Mouse (Mus musculus): ENCODE measurements around the gene Gm20521.

The Gm20521 gene

DNA sequence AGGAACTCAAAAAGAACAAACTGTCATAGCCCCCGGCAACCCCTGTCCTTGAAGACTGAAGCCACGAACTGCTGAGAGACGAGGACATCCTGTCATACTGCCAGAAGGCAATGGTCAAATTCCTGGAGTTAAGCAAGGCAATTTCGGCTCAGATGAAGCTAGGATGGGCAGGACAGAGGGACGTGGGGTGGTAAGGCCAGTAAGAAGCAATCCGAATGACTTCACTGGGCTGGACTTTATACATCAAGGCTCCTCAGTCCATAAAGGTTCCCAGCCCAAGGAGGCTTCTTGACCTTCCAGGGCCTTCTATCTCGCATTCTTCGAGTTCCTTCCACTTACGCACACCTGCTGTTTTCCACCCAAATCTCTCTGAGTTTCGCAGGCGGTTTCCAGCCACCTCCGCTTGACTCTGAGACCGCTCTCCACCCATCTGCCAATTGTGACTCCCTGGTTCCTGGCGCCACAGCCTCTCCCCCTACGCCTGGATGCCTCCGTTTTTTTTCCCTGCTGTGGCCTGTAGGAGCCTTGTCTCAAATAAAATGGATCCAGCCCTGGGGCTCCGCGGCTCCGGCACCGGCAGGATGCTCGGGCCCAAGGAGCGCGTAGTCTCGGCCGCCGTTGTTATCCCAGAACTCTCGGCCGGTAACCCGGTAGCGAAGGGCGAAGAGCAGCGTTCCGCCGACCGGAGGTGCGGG is 7.2 kb upstream of the Gm20521 start:
- TF ChIP-seq GATA4 (IDR thresholded peaks at IDR 0.05; ENCODE audit: insufficient replicate concordance, low read length) = no peak

DNA sequence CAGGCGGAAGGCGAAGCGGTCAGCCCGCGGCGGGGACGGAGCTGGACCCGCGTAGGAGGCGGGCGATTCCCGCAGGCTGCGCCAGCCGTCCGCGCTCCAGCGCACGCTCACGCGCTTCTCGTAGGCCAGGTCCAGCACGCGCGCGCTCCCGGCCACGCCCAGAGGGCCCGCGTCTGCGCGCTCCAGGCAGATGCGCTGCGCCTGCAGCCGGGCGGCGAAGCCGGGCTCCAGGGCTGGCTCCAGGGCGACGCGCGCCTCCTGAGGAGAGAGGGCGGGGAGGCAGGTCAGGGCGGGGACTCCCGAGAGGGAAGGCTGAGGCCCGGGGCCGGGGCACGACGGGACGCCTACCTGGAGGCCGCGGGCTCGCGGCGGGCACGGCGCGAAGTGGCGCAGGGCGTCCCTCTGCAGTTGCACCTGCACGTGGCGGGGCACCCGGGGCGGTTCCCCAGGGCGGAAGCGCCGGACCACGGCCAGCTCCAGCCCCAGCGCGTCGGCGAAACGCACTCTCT is 6.6 kb upstream of the Gm20521 start:
- no peak for TF ChIP-seq GATA4 (IDR thresholded peaks at IDR 0.05; ENCODE audit: insufficient replicate concordance, low read length)

DNA sequence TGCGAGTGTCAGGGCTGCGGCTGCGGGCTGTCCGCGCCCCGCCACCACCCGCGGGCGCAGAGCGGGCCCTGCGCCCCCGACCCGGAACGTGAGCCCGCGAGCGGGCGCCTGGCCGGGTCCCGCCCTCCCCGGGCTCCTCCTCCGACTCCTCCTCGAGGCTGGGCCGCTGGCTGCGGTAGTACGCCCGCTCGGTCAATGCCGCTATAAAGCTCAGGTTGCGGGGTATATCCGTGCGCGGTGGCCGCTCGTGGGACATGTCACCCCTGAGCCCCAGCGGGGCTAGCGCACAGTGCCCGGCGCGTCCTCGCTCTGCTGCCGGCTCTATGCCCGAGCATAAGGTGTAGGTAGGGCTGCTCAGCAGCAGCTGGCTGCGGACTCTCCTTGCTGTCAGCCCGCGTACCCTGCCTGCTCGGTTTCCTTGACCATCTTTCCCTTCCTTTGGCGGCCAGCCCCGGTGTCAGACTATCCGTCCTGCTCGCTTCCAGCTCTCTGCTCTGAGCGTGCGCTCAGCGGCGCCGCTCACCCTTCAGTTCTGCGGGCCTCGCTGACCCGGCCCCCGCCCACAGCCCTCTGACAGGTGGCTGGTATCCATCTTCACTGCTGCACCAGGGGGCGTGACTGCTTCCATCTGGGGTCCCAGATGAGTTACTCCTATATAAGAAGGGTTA is 6.1 kb upstream of the Gm20521 start, which contains the start of gene Ppp1r3e:
Gene Ppp1r3e (minus strand): TSS at position 503 of the 668 bp plus-strand sequence.
- TF ChIP-seq GATA4 (IDR thresholded peaks at IDR 0.05; ENCODE audit: insufficient replicate concordance, low read length) = no peak

DNA sequence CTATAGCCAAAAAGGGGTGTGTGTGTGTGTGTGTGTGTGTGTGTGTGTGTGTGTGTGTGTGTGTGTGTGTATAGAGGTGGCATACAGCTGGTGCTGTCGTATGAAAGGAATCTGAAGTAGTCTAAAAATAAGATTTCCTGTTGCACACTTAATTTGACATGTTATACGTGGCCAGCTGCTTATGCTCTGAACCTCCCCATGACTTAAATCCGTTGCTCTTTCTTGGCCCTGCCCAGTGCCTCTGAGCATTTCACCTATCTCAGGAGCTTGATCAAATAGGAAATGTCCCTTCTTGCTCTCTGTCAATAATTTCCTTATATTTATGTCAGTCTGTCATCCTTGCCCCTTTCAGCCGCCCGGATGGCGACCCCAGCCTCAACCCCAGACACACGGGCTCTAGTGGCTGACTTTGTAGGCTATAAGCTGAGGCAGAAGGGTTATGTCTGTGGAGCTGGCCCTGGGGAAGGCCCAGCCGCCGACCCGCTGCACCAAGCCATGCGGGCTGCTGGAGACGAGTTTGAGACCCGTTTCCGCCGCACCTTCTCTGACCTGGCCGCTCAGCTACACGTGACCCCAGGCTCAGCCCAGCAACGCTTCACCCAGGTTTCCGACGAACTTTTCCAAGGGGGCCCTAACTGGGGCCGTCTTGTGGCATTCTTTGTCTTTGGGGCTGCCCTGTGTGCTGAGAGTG is 926 bp downstream of the Gm20521 start:
- no peak for TF ChIP-seq GATA4 (IDR thresholded peaks at IDR 0.05; ENCODE audit: insufficient replicate concordance, low read length)

DNA sequence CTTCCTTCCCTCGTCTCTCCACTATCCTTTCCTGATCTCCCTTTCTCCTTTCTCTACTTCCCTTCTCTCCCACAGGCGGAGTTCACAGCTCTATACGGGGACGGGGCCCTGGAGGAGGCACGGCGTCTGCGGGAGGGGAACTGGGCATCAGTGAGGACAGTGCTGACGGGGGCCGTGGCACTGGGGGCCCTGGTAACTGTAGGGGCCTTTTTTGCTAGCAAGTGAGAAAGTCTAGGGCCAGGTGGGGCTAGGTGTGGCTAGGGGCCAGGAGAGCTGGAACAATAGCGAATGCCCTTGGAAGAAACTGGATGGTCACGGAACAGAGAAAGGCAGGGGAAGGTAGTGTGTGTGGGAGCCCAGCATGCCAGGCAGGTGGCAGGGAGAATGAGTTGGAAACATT is 2.1 kb downstream of the Gm20521 start:
- TF ChIP-seq GATA4 (IDR thresholded peaks at IDR 0.05; ENCODE audit: insufficient replicate concordance, low read length) = no peak

DNA sequence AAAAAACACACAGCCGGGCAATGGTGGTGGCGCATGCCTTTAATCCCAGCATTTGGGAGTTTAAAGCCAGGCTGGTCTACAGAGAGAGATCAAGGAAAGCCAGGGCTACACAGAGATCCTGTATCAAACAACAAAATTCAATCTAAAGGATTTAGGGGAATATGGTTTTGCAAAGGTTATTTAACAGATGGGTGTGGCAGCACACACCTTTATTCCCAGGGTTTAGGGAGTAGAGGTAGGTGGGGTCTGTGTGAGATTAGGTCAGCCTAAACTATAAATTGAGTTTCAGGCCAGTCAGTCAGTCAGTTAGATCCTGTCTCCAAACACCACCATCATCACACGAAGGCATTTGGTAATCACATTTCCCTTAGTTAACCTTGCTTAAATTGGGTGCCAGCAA is 9.0 kb downstream of the Gm20521 start, which contains the start of gene Pabpn1:
Gene Pabpn1 (plus strand): TSS at position 301 of the 400 bp plus-strand sequence.
- TF ChIP-seq GATA4 (IDR thresholded peaks at IDR 0.05; ENCODE audit: insufficient replicate concordance, low read length) = no peak

DNA sequence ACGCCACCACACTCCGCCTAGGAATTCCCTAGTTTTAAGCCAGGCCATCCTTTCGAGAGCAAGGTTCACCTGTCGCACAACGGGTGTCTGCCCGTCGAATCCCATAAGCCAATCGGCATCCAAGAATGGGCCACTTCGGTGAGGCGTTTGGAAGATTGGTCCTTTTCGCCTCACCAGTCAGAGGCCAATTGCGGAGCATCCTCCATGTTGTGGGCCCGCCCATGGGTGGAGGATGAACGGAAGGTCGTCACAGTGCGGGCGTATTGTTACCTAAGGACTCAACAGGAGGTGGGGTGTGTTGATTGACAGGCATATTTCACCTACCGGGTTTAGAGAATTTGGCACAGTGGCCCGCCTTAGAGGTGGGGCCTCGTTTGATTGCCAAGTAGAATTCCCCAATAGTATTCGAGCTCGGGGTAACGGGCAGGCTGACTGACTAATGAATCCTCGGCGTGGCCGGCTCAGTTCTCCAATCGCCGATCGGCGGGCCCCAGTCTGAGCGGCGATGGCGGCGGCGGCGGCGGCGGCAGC is 10.5 kb downstream of the Gm20521 start:
- no peak; the same call in 1 of the 2 replicates for TF ChIP-seq GATA4 (IDR thresholded peaks at IDR 0.05; ENCODE audit: insufficient replicate concordance, low read length)

DNA sequence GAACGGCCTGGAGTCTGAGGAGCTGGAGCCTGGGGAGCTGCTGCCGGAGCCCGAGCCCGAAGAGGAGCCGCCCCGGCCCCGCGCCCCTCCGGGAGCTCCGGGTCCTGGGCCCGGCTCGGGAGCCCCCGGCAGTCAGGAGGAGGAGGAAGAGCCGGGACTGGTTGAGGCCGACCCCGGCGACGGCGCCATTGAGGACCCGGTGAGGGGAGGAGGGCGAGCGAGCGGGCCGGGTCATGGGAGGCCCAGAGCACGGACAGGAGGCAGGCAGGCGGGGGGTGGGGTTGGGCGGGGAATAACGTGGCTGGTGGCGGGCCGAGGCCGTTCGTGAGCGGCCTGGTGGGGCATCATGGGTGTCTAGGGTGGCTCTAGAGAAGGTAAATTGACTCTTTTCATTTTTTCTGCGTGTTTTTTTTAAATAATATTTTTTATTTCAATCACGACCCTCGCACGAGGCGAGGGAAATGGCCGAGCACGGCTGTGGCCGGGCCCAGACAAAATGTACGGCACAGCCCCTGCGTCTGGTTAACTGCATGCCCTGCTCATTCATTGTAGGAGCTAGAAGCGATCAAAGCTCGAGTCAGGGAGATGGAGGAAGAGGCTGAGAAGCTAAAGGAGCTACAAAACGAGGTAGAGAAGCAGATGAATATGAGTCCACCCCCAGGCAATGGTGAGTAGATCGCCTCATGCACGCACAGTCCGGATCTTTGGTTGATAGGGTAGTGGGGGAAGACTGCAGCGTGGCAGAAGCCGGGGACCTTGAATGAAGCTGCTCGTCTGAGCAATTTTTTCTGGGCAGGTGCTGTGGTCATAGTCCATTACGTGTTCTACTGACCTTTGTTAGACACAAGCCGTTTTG is 11.3 kb downstream of the Gm20521 start:
- TF ChIP-seq GATA4 (IDR thresholded peaks at IDR 0.05; ENCODE audit: insufficient replicate concordance, low read length) = no peak

DNA sequence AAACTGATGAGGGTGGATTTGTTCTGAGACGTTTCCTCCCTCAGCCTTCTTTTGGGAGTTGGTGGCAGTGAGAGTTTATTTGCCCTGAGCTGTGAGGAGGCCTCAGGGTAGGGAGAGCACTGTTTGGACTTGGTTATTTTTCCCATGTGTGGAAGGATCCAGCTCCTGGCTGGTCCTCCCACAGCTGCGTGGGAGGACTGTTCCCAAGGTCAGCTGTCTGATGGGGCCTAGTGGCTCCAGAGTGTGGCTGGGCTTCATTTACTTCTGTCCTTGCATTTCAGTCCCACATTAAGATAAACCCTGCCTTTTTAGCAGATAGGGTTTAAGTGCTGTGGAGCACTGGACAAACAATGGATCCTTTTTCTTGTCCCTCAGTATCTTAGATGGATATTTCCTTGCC is 14.2 kb downstream of the Gm20521 start:
- no peak for TF ChIP-seq GATA4 (IDR thresholded peaks at IDR 0.05; ENCODE audit: insufficient replicate concordance, low read length)

DNA sequence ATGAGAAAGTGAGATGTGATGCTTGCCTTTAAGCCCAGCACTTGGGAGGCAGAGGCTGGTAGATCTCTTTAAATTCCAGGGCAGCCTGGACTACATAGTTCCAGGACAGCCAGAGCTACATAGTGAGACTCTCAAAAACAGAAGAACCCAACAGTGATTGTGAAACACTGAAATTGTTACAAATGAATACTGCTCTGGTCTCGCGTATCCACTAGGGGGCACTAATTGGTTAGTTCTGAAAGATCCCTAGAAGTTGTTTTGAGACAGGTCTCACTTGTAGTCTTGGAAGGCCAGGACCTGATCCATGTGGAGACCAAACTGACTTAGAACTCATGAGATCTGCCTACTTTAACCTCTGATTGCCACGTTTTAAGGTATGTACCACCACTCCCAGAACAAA is 17.1 kb downstream of the Gm20521 start:
- TF ChIP-seq GATA4 (IDR thresholded peaks at IDR 0.05; ENCODE audit: insufficient replicate concordance, low read length) = no peak

DNA sequence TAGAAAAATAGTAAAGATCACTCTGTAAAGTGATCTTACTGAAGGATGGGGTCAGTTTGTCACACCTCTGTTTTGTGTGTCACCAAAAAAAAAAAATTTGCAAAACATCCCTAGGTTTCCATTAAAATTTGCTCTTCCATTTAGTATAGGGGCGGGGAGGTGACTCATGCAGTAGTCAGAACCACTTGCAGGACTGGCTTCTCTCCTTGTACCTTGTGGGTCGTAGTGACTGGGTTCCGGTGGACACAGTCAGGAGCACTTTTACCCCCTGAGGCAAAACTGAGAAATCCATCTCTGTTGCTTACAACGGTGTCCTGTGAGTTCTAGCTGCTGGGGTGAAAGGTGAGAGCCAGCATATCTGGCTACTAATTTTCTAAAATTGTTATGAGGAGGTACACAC is 20.4 kb downstream of the Gm20521 start:
- TF ChIP-seq GATA4 (IDR thresholded peaks at IDR 0.05; ENCODE audit: insufficient replicate concordance, low read length) = no peak

DNA sequence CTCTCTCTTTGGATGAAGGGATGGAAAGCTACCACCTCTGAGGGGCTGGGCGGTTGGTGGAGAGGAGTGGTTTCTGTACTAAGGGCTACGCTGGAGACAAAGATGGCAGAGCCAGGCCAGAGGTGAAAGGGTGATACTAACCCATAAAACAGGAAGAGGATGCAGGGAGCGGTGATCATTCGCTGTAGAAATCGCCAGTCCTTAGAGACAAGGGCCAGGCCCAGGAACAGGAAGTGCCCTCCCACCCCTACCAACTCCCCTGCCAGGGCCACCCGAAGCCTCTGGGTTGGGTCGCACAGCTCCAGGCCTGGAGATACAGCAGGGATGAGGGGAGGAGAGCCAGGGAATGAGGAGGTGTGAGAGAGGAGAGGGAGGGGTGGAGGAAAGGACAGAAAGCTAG is 25.4 kb downstream of the Gm20521 start:
- TF ChIP-seq GATA4 (IDR thresholded peaks at IDR 0.05; ENCODE audit: insufficient replicate concordance, low read length) = no peak

DNA sequence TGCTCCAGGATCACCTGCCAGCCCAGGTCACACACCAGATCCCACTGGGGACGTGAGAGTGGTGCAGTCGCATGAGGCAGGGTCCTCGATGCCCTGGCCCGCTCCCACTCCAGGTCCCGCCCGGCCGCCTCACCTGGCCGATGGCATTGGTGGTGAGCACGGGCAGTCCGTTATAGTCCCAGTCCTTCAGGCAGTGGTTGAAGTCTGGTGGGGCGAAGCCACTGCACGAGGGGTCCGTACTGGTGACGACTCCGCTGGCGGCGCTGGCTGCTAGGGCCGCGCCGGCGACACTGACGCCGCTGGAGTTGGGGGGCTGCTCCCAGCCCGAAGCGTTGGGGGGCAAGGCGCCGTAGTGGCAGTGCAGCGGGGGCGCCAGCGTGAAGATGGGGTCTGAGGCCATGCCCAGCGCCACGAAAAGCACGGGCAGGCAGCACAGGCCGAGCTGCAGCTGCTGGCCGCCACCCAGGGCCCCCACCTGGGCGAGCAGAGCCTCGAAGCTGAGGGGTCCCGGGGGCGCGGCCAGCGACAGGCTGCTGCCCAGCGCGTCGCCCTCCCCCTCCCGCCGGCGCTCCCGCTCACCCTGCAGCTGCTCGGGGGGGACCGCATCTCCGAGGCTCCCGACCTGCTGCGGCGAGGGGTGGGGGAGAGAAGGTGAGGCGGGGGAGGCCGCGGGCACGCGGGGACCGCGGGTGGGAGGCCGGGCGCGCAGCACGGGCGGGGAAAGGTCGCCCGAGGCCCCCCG is 29.0 kb downstream of the Gm20521 start:
- TF ChIP-seq GATA4 (IDR thresholded peaks at IDR 0.05; ENCODE audit: insufficient replicate concordance, low read length) = no peak

DNA sequence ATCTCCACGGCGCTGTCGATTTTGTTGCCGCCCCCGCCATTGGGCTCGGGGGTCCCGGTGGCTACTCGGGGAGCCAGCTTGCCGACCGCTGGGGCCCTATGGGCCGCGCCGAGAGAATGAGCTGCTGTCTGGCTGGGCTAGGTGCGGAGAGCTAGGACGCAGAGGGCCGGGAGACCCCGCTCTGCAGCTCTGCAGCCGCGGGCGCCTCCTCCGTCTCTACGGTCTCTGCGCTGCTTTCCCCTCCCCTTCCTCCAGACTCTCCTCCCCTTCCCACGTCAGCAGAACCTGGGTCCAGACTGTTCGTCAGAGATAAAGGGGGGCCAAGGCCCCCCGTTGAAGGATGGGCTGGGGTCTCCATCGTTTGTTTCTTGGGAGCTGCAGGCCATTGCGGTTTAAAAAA is 29.6 kb downstream of the Gm20521 start, which contains the start of gene Slc22a17:
Gene Slc22a17 (minus strand): TSS at position 247 of the 400 bp plus-strand sequence.
- no peak for TF ChIP-seq GATA4 (IDR thresholded peaks at IDR 0.05; ENCODE audit: insufficient replicate concordance, low read length)
